Mouse (Mus musculus) liver, embryonic 14.5 days (tissue): ENCODE data around the gene Rimklb. TPM values are rescaled to one million over a fixed set of nuclear protein-coding genes. Genes with fewer than 3 reads are reported as not detected.
"Not testable (repeated sequence)": the region's sequence is repeated elsewhere in the genome, so short reads cannot be mapped to it uniquely, and the experiment has no call there.

ENCODE experiments used
- ATAC-seq: fragments of 200-750 bp; cut with Nextera tagmentation; 2 replicates; pipeline ENCODE4 v1.8.0; 2017; ENCODE audit warnings: moderate number of reproducible peaks, mild to moderate bottlenecking, moderate library complexity; ENCODE audit not compliant: insufficient read depth
- DNase-seq, 3 experiments: peaks; one replicate each; pipeline ENCODE4 v3.0.0-alpha.2; 2012 to 2013; ENCODE audit warnings: low read depth in 3 of 3, low spot score in 3 of 3
- H3K27ac ChIP-seq: fragments of 300-500 bp; sonication (generic); 2 replicates; pipeline ENCODE4 v1.5.1; 2014; ENCODE audit warnings: moderate library complexity, mild to moderate bottlenecking, control low read depth, inconsistent platforms
- H3K27me3 ChIP-seq: fragments of 300-500 bp; sonication (generic); 2 replicates; pipeline ENCODE4 v1.6.1; 2014; ENCODE audit warnings: mild to moderate bottlenecking, low read length, moderate library complexity; ENCODE audit not compliant: control insufficient read depth, insufficient read depth
- H3K36me3 ChIP-seq: fragments of 300-500 bp; sonication (generic); replicated peaks from 2 replicates; pipeline ENCODE4 v1.6.1; 2014; ENCODE audit warnings: low read depth; ENCODE audit not compliant: control insufficient read depth, insufficient read depth
- H3K4me1 ChIP-seq, 2 experiments: fragments of 200-500 bp in 1 of 2; fragments of 300-500 bp in 1 of 2; sonication (generic) in 1 of 2; replicated peaks; 2 replicates each; pipeline ENCODE4 v1.6.1; 2012 to 2014; ENCODE audit warnings: antibody characterized with exemption in 1 of 2, inconsistent platforms in 1 of 2, low read length in 1 of 2; ENCODE audit not compliant: control insufficient read depth in 2 of 2, insufficient read depth in 2 of 2
- H3K4me2 ChIP-seq: fragments of 300-500 bp; sonication (generic); 2 replicates; pipeline ENCODE4 v1.6.1; 2014; ENCODE audit warnings: low read depth, mild to moderate bottlenecking, control low read depth, moderate library complexity
- H3K4me3 ChIP-seq, 2 experiments: fragments of 200-500 bp in 1 of 2; fragments of 300-500 bp in 1 of 2; sonication (generic) in 1 of 2; 2 replicates each; pipeline ENCODE4 v1.5.1; 2012 to 2014; ENCODE audit warnings: low read depth in 2 of 2, low read length in 2 of 2, mild to moderate bottlenecking in 2 of 2, control low read depth in 1 of 2, inconsistent platforms in 1 of 2, moderate library complexity in 1 of 2; ENCODE audit not compliant: insufficient read depth in 1 of 2
- H3K9ac ChIP-seq: fragments of 300-500 bp; sonication (generic); replicated peaks from 2 replicates; pipeline ENCODE4 v1.6.1; 2014; ENCODE audit warnings: mild to moderate bottlenecking, control low read depth, moderate library complexity
- H3K9me3 ChIP-seq: fragments of 300-500 bp; sonication (generic); 2 replicates; pipeline ENCODE4 v1.6.1; 2016; ENCODE audit warnings: low read length, mixed read lengths; ENCODE audit not compliant: control insufficient read depth
- CTCF ChIP-seq: IDR thresholded peaks from 2 replicates; pipeline ENCODE4 v1.5.1; 2016; ENCODE audit warnings: antibody characterized with exemption, low read depth, control low read depth
- EP300 ChIP-seq: IDR thresholded peaks from 2 replicates; pipeline ENCODE4 v1.6.1; 2016; ENCODE audit warnings: antibody characterized with exemption, low read depth
- WGBS: fragments of 180-500 bp; shearing (Covaris S2); extraction: QIAGEN DNeasy Blood & Tissue Kit; methylation state at CpG from one replicate; pipeline ENCODE4 v1.1.7; 2014; ENCODE audit not compliant: insufficient replicate concordance; 5-methylcytosine and 5-hydroxymethylcytosine counted together
- polyA plus RNA-seq, 2 experiments: library from polyadenylated mRNA; depleted of rRNA in 1 of 2; stranded (reverse) in 1 of 2; unstranded in 1 of 2; fragments of >200 nt; fragmentation: Nextera tagmentation in 1 of 2; extraction: Ambion mirVana in 1 of 2; gene quantifications; 2 replicates each; pipeline versions ENCODE4 v1.2.1 to v1.2.3; 2012 to 2014

Gene Rimklb
- polyA plus RNA-seq, 2 experiments, result 0.74 to 1.1 TPM

GRCm38 (mm10) chr6:122490929-122491512 is 7.5 kb downstream of the Rimklb start:
- no peak for TF ChIP-seq EP300
- no peak for TF ChIP-seq CTCF
- H3K4me2 ChIP-seq, result peak overlapping the region; percentile 58
- H3K36me3 ChIP-seq, result no peaks in the 10 kb centered on the region
- peak overlapping the region in 1 of 2 experiments; percentile 6; a peak in 2 of 4 replicates for H3K4me3 ChIP-seq
- peaks cover 84% of the 10 kb centered on the region for H3K27me3 ChIP-seq
- no peak overlapping the region for H3K27ac ChIP-seq
- no peaks in the 10 kb centered on the region for H3K4me1 ChIP-seq
- no peaks in the 10 kb centered on the region for H3K9me3 ChIP-seq
- no peak overlapping the region for H3K9ac ChIP-seq
- WGBS, result 18% methylated on average over 15 of the region's 15 CpGs
- DNase-seq, result no peak
- no peak for ATAC-seq

GRCm38 (mm10) chr6:122486297-122487117 is 12.1 kb downstream of the Rimklb start:
- peak overlapping the region; percentile 69 for H3K4me2 ChIP-seq
- H3K36me3 ChIP-seq, result no peaks in the 10 kb centered on the region
- peaks cover 77% of the 10 kb centered on the region for H3K27me3 ChIP-seq
- no peak overlapping the region for H3K27ac ChIP-seq
- DNase-seq, result no peak
- TF ChIP-seq EP300, result no peak
- no peak for TF ChIP-seq CTCF
- 0 out of 2 replicates have a peak, but pooled peaks have one; percentile 18 for ATAC-seq
- WGBS, result 1% methylated on average over 52 of the region's 111 CpGs
- no peak overlapping the region for H3K9ac ChIP-seq
- peak overlapping the region; percentile 49 to 52 for H3K4me3 ChIP-seq
- no peaks in the 10 kb centered on the region for H3K9me3 ChIP-seq
- H3K4me1 ChIP-seq, result no peaks in the 10 kb centered on the region

- H3K27me3 ChIP-seq, result peaks cover 69% of the 10 kb centered on the region
- peak overlapping the region; percentile 49 to 52 for H3K4me3 ChIP-seq
- 2% methylated on average over 67 of the region's 91 CpGs for WGBS
- ATAC-seq (0 out of 2 replicates have a peak, but pooled peaks have one; percentile 21), DNase-seq (no peak)
- H3K4me2 ChIP-seq, result peak overlapping the region; percentile 69
- no peaks in the 10 kb centered on the region for H3K9me3 ChIP-seq
- TF ChIP-seq CTCF (no peak), EP300 (no peak)
- no peaks in the 10 kb centered on the region for H3K4me1 ChIP-seq
- H3K27ac ChIP-seq, result no peak overlapping the region
- H3K36me3 ChIP-seq, result no peaks in the 10 kb centered on the region
- H3K9ac ChIP-seq, result no peak overlapping the region
Observed at GRCm38 (mm10) chr6:122485401-122486296, 12.9 kb downstream of the Rimklb start.

- TF ChIP-seq EP300, result no peak
- TF ChIP-seq CTCF, result no peak
- Histone ChIP-seq H3K27ac (no peak overlapping the region), H3K4me1 (no peaks in the 10 kb centered on the region; a peak in 1 of 4 replicates), H3K4me2 (no peak overlapping the region), H3K9ac (no peak overlapping the region), H3K9me3 (no peaks in the 10 kb centered on the region), H3K27me3 (peaks cover 5% of the 10 kb centered on the region), H3K36me3 (no peaks in the 10 kb centered on the region), H3K4me3 (no peak overlapping the region)
- ATAC-seq, result no peak
- no peak for DNase-seq
- WGBS, result 31% methylated on average over 3 of the region's 3 CpGs
Observed at GRCm38 (mm10) chr6:122478062-122478461, 20.5 kb downstream of the Rimklb start.

- not testable (repeated sequence) for DNase-seq, H3K9me3 ChIP-seq, H3K9ac ChIP-seq, H3K4me2 ChIP-seq, H3K4me3 ChIP-seq, ATAC-seq, H3K36me3 ChIP-seq, H3K27me3 ChIP-seq, H3K27ac ChIP-seq
- WGBS, result 61% methylated on average over 3 of the region's 3 CpGs
- H3K4me1 ChIP-seq, result peaks cover 0 to 10% of the 10 kb centered on the region in 2 experiments; a peak in 2 of 4 replicates
Observed at GRCm38 (mm10) chr6:122471461-122471860, 27.1 kb downstream of the Rimklb start.
